Mouse (Mus musculus) ZHBTc4 (cell line): Measurements from ENCODE around the gene Ffar2.

Source experiments
- DNase-seq: peaks from one replicate; pipeline ENCODE4 v3.0.0-alpha.2; 2011; ENCODE audit warnings: low read depth, low spot score

Ffar2 gene

GRCm38 (mm10) chr7:30776104-30776503 lies 47.5 kb downstream of the Ffar2 start:
- no peak for DNase-seq

DNA sequence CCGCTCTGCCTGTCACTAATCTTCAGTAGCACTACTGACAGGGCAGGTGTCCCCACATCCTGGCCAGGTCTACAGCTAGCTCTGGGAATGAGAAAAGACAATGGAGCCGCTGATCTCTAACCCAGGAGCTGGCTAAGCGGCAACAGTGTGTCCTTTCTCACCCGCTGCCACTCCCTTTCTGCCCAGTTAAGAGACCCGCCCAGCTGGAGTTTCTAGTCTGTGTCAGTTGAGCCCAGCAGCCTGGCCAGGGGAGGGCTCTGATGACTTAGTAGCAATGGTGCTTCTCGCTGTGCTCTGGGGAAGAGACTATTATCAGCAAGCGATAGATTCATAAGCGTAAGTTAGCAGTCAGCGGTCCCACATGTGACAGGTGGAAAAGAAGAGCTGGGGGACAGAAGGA lies 54.3 kb downstream of the Ffar2 start:
- no peak for DNase-seq
